Mouse (Mus musculus): ENCODE data around the gene Phactr2.
A peak's percentile ranks its signal among the peaks of the same experiment; 100 is the strongest.

Phactr2 gene

GRCm38 (mm10) chr10:13448283-13449045 is 25.7 kb downstream of the Phactr2 start:
- no peak for DNase-seq (ENCODE audit: low spot score in 2 of 2)

- DNase-seq (ENCODE audit: low spot score in 2 of 2) = peak; percentile 9 to 18
Observed at GRCm38 (mm10) chr10:13446791-13447249, 27.4 kb downstream of the Phactr2 start.

GRCm38 (mm10) chr10:13444257-13444656 is 30.0 kb downstream of the Phactr2 start:
- no peak for DNase-seq (ENCODE audit: low spot score in 2 of 2)

DNA sequence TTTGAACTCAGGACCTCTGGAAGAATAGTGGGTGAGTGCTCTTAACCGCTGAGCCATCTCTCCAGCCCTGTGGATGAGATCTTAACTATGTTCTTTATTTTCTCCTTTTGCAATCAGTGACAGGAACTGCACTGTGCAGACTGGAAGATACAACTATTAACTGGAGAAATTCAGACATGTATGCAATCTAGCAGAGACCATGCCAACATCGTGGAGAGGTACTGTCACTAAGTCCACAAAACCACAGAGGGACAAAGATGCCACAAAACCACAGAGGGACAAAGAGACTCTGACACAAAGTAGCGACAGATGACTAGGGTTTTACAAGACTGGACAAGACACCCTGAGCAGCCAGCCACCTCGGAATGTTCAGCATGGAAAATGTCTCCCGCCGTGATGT is 30.6 kb downstream of the Phactr2 start:
- no peak for DNase-seq (ENCODE audit: low spot score in 2 of 2)

GRCm38 (mm10) chr10:13440292-13440691 is 33.9 kb downstream of the Phactr2 start:
- DNase-seq (ENCODE audit: low spot score in 2 of 2) = no peak

- peak in 1 of 2 experiments; percentile 11 for DNase-seq (ENCODE audit: low spot score in 2 of 2)
Observed at GRCm38 (mm10) chr10:13438118-13438821, 35.9 kb downstream of the Phactr2 start.

GRCm38 (mm10) chr10:13437011-13437410 is 37.2 kb downstream of the Phactr2 start:
- DNase-seq (ENCODE audit: low spot score in 2 of 2) = no peak

- DNase-seq (ENCODE audit: low spot score in 2 of 2) = no peak
Observed at GRCm38 (mm10) chr10:13433016-13433415, 41.2 kb downstream of the Phactr2 start.

GRCm38 (mm10) chr10:13431641-13432540 is 42.3 kb downstream of the Phactr2 start:
- DNase-seq (ENCODE audit: low spot score in 2 of 2) = no peak

DNA sequence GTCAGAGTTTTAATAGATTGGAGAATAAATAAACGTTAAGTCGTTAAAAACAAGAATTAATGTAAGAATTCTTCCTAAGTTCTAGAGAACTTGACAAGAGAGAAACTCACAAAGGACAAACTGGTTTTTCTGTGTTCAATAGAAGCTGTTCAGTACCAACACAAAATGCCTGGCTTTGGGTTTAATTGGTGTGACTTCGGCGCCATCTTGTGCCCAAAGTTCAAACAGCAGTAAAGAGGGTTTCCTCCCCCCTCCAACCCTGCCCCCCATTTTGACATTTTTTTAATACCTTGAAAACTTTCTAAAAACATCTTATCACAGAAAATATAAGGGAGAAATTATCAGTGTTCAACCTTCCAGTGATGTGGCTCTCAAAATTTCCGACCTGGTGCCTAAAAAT is 44.4 kb downstream of the Phactr2 start:
- DNase-seq (ENCODE audit: low spot score in 2 of 2) = peak; percentile 19 to 50

DNA sequence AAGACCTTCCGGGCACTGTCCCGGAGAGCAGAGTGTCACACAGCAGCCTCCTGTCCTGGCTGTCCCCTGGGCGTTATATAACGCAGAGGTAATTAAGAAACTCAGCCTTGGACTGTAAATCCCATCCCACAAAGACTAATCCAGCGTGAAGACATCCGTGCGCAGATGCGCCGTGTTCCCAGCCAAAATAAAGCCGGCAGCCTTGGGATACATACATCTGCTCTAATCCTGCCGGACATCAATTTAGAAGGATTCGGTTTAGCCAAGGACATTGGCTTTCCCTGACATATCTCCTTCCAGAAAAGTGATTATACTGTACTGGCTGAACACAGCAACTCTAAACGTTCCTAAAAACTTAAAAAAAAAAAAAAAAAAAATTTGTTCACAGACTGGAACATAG is 45.0 kb downstream of the Phactr2 start:
- DNase-seq (ENCODE audit: low spot score in 2 of 2) = no peak

GRCm38 (mm10) chr10:13428536-13428935 is 45.7 kb downstream of the Phactr2 start:
- no peak for DNase-seq (ENCODE audit: low spot score in 2 of 2)

- DNase-seq (ENCODE audit: low spot score in 2 of 2) = no peak
Observed at GRCm38 (mm10) chr10:13427599-13427998, 46.6 kb downstream of the Phactr2 start.

DNA sequence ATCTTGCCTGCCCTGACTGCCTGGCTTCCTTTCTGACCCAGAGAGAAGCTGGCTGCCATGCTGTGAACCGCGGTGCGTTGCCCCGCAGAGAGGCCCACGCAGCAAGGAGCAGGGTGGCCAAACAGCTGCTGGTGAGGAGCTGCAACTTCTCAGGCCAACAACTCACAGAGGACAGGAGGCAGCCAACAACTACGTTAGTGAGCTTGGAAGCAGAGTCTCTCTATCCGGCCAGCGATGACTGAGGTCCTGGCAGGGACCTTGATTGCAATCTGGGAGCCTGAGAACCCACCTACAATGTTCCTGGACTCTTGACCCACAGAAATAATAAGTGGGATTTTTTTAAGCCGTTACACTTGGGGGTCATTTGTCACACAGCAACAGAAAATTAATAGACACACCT is 49.0 kb downstream of the Phactr2 start:
- DNase-seq (ENCODE audit: low spot score in 2 of 2) = no peak

DNA sequence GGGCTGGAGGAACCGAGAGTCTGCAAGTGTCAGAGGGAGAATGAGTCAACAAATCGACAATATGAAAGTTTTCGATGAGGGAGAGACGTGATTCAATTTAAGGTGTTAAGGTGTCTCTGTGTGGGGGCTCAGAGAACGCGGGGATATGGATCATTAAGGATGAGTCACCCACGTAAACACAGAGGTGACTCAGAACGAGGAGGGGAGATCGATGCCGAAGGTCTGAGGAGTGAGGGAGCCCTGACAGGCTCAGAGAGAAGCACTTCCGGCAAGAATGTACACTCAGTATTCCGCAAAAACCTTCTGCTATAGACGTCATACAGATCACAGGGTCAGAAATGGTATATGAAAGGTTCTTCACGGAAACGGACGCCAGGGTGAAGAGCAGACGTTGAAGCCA is 49.7 kb downstream of the Phactr2 start:
- no peak for DNase-seq (ENCODE audit: low spot score in 2 of 2)

GRCm38 (mm10) chr10:13424015-13424414 is 50.2 kb downstream of the Phactr2 start:
- DNase-seq (ENCODE audit: low spot score in 2 of 2) = no peak

GRCm38 (mm10) chr10:13422121-13422520 is 52.1 kb downstream of the Phactr2 start:
- DNase-seq (ENCODE audit: low spot score in 2 of 2) = no peak

DNA sequence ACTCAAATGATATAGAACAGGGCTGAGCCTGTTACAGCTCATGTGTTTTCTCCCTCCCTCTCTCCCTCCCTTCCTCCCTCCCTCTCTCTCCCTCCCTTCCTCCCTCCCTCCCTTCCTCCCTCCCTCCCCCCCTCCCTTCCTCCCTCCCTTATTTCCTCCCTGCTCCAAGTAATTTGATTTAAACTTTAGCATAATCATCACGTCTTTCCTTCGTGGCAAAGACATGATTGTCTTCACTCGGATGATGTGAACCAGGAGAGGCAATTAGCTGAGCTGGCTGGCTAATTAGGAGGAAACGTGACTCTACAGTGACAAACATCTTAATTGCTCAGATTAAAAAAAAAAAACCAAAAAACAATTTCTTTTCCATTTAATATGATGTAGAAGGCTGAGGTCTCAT is 55.0 kb downstream of the Phactr2 start:
- no peak for DNase-seq (ENCODE audit: low spot score in 2 of 2)

DNA sequence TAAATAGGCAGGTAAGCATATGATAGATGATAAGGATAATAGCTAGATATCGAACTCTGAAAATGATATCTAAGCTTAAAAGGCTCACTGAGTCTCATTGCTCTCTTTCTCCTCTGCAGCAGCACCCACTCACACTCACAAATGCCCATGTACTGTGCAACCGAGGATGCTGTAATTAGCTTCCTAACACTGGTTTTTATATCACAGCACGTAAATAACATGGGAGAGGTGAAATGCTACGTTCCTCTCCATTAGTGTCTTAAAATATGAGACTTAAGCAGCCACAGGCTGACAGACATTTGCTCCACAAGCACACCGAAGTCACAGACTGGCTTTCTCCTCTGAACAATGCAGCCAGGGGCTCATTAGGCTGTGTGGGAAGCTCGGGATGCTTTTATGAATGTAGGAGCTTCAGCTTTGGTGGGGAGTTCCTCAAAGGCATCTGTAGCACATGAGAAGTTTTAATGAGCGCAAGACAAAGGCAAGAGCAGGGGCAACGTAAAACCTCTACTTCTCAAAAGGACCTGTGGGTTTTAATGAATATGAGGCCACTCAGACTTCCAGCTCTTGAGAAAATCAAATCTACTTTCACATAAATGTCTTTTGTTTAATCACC is 58.6 kb downstream of the Phactr2 start:
- no peak for DNase-seq (ENCODE audit: low spot score in 2 of 2)

- DNase-seq (ENCODE audit: low spot score in 2 of 2) = no peak
Observed at GRCm38 (mm10) chr10:13412202-13412923, 61.8 kb downstream of the Phactr2 start.

DNA sequence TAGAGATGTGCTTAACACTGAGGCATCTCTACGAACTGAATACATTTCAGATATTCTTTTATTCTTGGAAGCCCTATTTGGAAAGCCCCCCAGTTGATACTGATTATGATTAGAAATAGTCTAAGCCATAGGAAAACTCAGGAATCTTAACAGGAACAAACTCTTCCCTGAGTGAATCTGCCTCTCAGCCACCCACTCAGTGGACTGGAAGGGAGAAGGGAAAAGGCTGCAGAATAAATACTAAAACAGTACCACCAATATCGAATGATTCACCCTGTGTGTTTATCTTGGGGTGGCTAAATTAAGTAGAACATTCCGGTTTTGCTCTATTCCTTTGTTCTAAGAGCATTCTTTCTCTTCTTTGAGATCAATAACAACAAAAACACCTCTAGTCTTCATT is 63.2 kb downstream of the Phactr2 start:
- DNase-seq (ENCODE audit: low spot score in 2 of 2) = no peak

All from natural killer cell, adult 2 months (primary cell).